In the genomic region with DNA sequence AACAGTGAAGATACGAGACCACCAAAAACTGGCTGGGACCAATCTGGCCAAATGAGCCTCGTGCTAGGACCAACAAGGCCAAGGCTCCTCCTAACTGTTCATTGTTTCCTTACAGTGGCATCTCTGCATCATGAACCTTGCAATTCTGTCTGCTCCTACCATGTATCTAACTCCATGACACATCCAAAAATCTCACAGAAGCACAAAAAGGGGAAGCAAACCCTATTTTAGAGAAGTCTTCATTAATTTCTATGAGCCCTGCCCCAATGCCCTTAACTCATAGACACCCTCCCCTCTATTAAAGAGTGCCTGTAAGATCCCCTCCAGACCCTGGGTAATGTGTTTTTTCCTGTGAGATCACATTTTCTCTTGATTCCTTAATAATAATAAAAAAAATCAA, we compare ENCODE assay signal across 19 mouse cellular contexts.
"Had no signal": no experiment of that assay in that cellular context is flagged by ENCODE, and none has a peak within 500 bp of the region (broad histone marks: within the 10 kb centered on the region; RNA-seq: fewer than 3 reads in every experiment).

No protein-coding gene starts in this region.

- H3K36me3 ChIP-seq: midbrain, embryonic 13.5 days; midbrain, embryonic 15.5 days; neural tube, embryonic 13.5 days; neural tube, embryonic 15.5 days had no signal

- H3K27me3 ChIP-seq: megakaryocyte, embryonic 14.5 days; midbrain, embryonic 13.5 days; midbrain, embryonic 15.5 days; neural tube, embryonic 13.5 days; neural tube, embryonic 15.5 days had no signal

- H3K9me3 ChIP-seq: megakaryocyte, embryonic 14.5 days; midbrain, embryonic 13.5 days; midbrain, embryonic 15.5 days; neural tube, embryonic 13.5 days; neural tube, embryonic 15.5 days had no signal

- H3K4me1 ChIP-seq: midbrain, embryonic 13.5 days; midbrain, embryonic 15.5 days; neural tube, embryonic 13.5 days; neural tube, embryonic 15.5 days had no signal

- H3K27ac ChIP-seq: liver, embryonic 14.5 days; macrophage; midbrain, embryonic 13.5 days; midbrain, embryonic 15.5 days; neural tube, embryonic 13.5 days; neural tube, embryonic 15.5 days had no signal

- DNase-seq: lung, adult 18-20 months; lung, embryonic 14.5 days; lung, postnatal 10 days; retina, postnatal 1 day; right cerebral cortex, adult 18-20 months; right cerebral cortex, postnatal 25 days; right cerebral cortex, postnatal 4 days; spleen, adult 18-20 months; thymus, adult 18-20 months; thymus, postnatal 14 days; thymus, postnatal 36 days had no signal

- H3K4me3 ChIP-seq: megakaryocyte, embryonic 14.5 days; midbrain, embryonic 13.5 days; midbrain, embryonic 15.5 days; neural tube, embryonic 13.5 days; neural tube, embryonic 15.5 days had no signal

- H3K9ac ChIP-seq: liver, embryonic 14.5 days; lung, embryonic 14.5 days; midbrain, embryonic 13.5 days; midbrain, embryonic 15.5 days; neural tube, embryonic 13.5 days; neural tube, embryonic 15.5 days had no signal

- H3K4me2 ChIP-seq: lung, embryonic 14.5 days; midbrain, embryonic 11.5 days; midbrain, embryonic 13.5 days; midbrain, embryonic 15.5 days; neural tube, embryonic 13.5 days; neural tube, embryonic 15.5 days had no signal

- ATAC-seq: midbrain, embryonic 13.5 days; midbrain, embryonic 15.5 days had no signal
